Mouse (Mus musculus) limb, embryonic 15.5 days (tissue): ENCODE measurements around the gene Gm44503. TPM values are rescaled to one million over a fixed set of nuclear protein-coding genes. Genes with fewer than 3 reads are reported as not detected.

Experiments
- ATAC-seq: fragments of 200-750 bp; cut with Nextera tagmentation; 2 replicates; pipeline ENCODE4 v1.8.0; 2017; ENCODE audit warnings: low read depth, moderate TSS enrichment; ENCODE audit not compliant: insufficient number of reproducible peaks, low FRiP score, low TSS enrichment
- H3K27ac ChIP-seq: fragments of 300-500 bp; sonication (generic); 2 replicates; pipeline ENCODE4 v1.5.1; 2015; ENCODE audit warnings: moderate library complexity, mild to moderate bottlenecking, inconsistent platforms
- H3K27me3 ChIP-seq: fragments of 300-500 bp; sonication (generic); 2 replicates; pipeline ENCODE4 v1.6.1; 2015; ENCODE audit warnings: inconsistent platforms
- H3K36me3 ChIP-seq: fragments of 300-500 bp; sonication (generic); 2 replicates; pipeline ENCODE4 v1.6.1; 2015; ENCODE audit warnings: inconsistent platforms
- H3K4me1 ChIP-seq: fragments of 300-500 bp; sonication (generic); 2 replicates; pipeline ENCODE4 v1.6.1; 2015; ENCODE audit warnings: inconsistent platforms
- H3K4me2 ChIP-seq: fragments of 300-500 bp; sonication (generic); 2 replicates; pipeline ENCODE4 v1.6.1; 2015; ENCODE audit warnings: mild to moderate bottlenecking, inconsistent platforms
- H3K4me3 ChIP-seq: fragments of 300-500 bp; sonication (generic); 2 replicates; pipeline ENCODE4 v1.5.1; 2015; ENCODE audit warnings: mild to moderate bottlenecking, inconsistent platforms
- H3K9ac ChIP-seq: fragments of 300-500 bp; sonication (generic); 2 replicates; pipeline ENCODE4 v1.6.1; 2015; ENCODE audit warnings: inconsistent platforms
- H3K9me3 ChIP-seq: fragments of 300-500 bp; sonication (generic); 2 replicates; pipeline ENCODE4 v1.6.1; 2016; ENCODE audit warnings: inconsistent platforms
- WGBS: fragments of 180-500 bp; shearing (Covaris S2); methylation state at CpG from one replicate; pipeline ENCODE4 v1.1.7; 2015; 5-methylcytosine and 5-hydroxymethylcytosine counted together
- polyA plus RNA-seq: library from polyadenylated mRNA; unstranded; fragments of >200 nt; fragmentation: Nextera tagmentation; extraction: Ambion mirVana; gene quantifications from 2 replicates; pipeline ENCODE4 v1.2.1, GENCODE M21; 2015

Gm44503 gene
- polyA plus RNA-seq = not detected in 2 replicates

GRCm38 (mm10) chr9:72958521-72959450, at the start of gene Gm44503, which contains the start of gene Dyx1c1:
TSS of gene Gm44503 (plus strand) at chr9:72958852.
TSS of gene Dyx1c1 (plus strand) at chr9:72958785.
- Histone ChIP-seq H3K9me3 (no peaks in the 10 kb centered on the region), H3K4me3 (peak within 1 kb of the TSS; percentile 66), H3K36me3 (no peaks in the 10 kb centered on the region), H3K27me3 (no peaks in the 10 kb centered on the region), H3K4me2 (peak within 1 kb of the TSS; percentile 79), H3K27ac (peak within 1 kb of the TSS; percentile 54; the same call in 1 of the 2 replicates), H3K4me1 (0 out of 2 replicates have a peak, but pooled peaks cover 8% of the 10 kb centered on the region), H3K9ac (peak within 1 kb of the TSS; percentile 47)
- 1% methylated on average over 43 of the region's 43 CpGs for whole genome bisulfite sequencing
- peak; percentile 72 for ATAC-seq

GRCm38 (mm10) chr9:72911381-72911780, 47.3 kb upstream of the Gm44503 start:
- Histone ChIP-seq H3K9me3 (no peaks in the 10 kb centered on the region), H3K4me3 (no peak overlapping the region), H3K27ac (no peak overlapping the region), H3K4me2 (no peak overlapping the region), H3K9ac (no peak overlapping the region), H3K4me1 (peaks cover 9% of the 10 kb centered on the region), H3K27me3 (no peaks in the 10 kb centered on the region), H3K36me3 (no peaks in the 10 kb centered on the region)
- no peak for ATAC-seq
- WGBS = 83% methylated on average over 2 of the region's 2 CpGs

- Histone ChIP-seq H3K36me3 (no peaks in the 10 kb centered on the region), H3K27me3 (no peaks in the 10 kb centered on the region), H3K4me3 (no peak overlapping the region), H3K4me2 (no peak overlapping the region), H3K27ac (no peak overlapping the region), H3K4me1 (no peaks in the 10 kb centered on the region), H3K9me3 (no peaks in the 10 kb centered on the region), H3K9ac (no peak overlapping the region)
- WGBS = 62% methylated on average over 6 of the region's 6 CpGs
- ATAC-seq = no peak
These were observed 45.1 kb upstream of the Gm44503 start for GRCm38 (mm10) chr9:72913551-72913950.

- Histone ChIP-seq H3K36me3 (no peaks in the 10 kb centered on the region), H3K9me3 (no peaks in the 10 kb centered on the region), H3K4me3 (no peak overlapping the region), H3K27me3 (no peaks in the 10 kb centered on the region), H3K27ac (no peak overlapping the region), H3K9ac (no peak overlapping the region), H3K4me2 (no peak overlapping the region), H3K4me1 (no peaks in the 10 kb centered on the region)
- ATAC-seq = no peak
- 70% methylated on average over 7 of the region's 7 CpGs for WGBS
These were observed 42.9 kb upstream of the Gm44503 start for GRCm38 (mm10) chr9:72915728-72916127.

GRCm38 (mm10) chr9:72923068-72923467, 35.6 kb upstream of the Gm44503 start:
- H3K27me3 ChIP-seq = no peaks in the 10 kb centered on the region
- no peak for ATAC-seq
- H3K9me3 ChIP-seq = no peaks in the 10 kb centered on the region
- WGBS = 87% methylated on average over 3 of the region's 3 CpGs
- H3K4me2 ChIP-seq = no peak overlapping the region
- no peak overlapping the region for H3K4me3 ChIP-seq
- H3K36me3 ChIP-seq = no peaks in the 10 kb centered on the region
- H3K4me1 ChIP-seq = peaks cover 10% of the 10 kb centered on the region
- H3K27ac ChIP-seq = no peak overlapping the region
- H3K9ac ChIP-seq = no peak overlapping the region

- peak within 1 kb of the TSS; percentile 79 for H3K4me3 ChIP-seq
- WGBS = under 1% methylated on average over 105 of the region's 108 CpGs
- ATAC-seq = peak; percentile 82
These were observed 33.4 kb upstream of the Gm44503 start, which contains the start of gene Pygo1 for GRCm38 (mm10) chr9:72925021-72925934. TSS of gene Pygo1 (plus strand) at chr9:72925645.

GRCm38 (mm10) chr9:72925935-72926258, 32.8 kb upstream of the Gm44503 start:
- peak overlapping the region; percentile 79 for H3K4me3 ChIP-seq
- peak overlapping the region; percentile 90 for H3K9ac ChIP-seq
- peak; percentile 30; the same call in 1 of the 2 replicates for ATAC-seq
- no peaks in the 10 kb centered on the region for H3K36me3 ChIP-seq
- 1% methylated on average over 20 of the region's 20 CpGs for WGBS
- no peaks in the 10 kb centered on the region for H3K9me3 ChIP-seq
- H3K4me1 ChIP-seq = peaks cover 10% of the 10 kb centered on the region
- H3K27me3 ChIP-seq = no peaks in the 10 kb centered on the region
- H3K27ac ChIP-seq = peak overlapping the region; percentile 94
- H3K4me2 ChIP-seq = peak overlapping the region; percentile 87

More at GRCm38 (mm10) chr9:72925021-72925934, 33.4 kb upstream of the Gm44503 start, which contains the start of gene Pygo1:
- no peaks in the 10 kb centered on the region for H3K36me3 ChIP-seq
- H3K27ac ChIP-seq = peak within 1 kb of the TSS; percentile 94
- H3K4me1 ChIP-seq = peaks cover 10% of the 10 kb centered on the region
- H3K4me2 ChIP-seq = peak within 1 kb of the TSS; percentile 87
- H3K9me3 ChIP-seq = no peaks in the 10 kb centered on the region
- H3K27me3 ChIP-seq = no peaks in the 10 kb centered on the region
- peak within 1 kb of the TSS; percentile 90 for H3K9ac ChIP-seq

- no peak overlapping the region for H3K27ac ChIP-seq
- ATAC-seq = no peak
- 75% methylated on average over 13 of the region's 13 CpGs for WGBS
These were observed 27.4 kb upstream of the Gm44503 start for GRCm38 (mm10) chr9:72931166-72931790.

GRCm38 (mm10) chr9:72935309-72935708, 23.3 kb upstream of the Gm44503 start:
- WGBS = 86% methylated on average over 4 of the region's 4 CpGs
- no peak overlapping the region for H3K27ac ChIP-seq
- H3K27me3 ChIP-seq = no peaks in the 10 kb centered on the region
- H3K9me3 ChIP-seq = no peaks in the 10 kb centered on the region
- H3K36me3 ChIP-seq = peaks cover 19% of the 10 kb centered on the region; the same call in 1 of the 2 replicates
- H3K4me3 ChIP-seq = no peak overlapping the region
- no peak for ATAC-seq
- no peak overlapping the region for H3K4me2 ChIP-seq
- no peak overlapping the region for H3K9ac ChIP-seq
- no peaks in the 10 kb centered on the region for H3K4me1 ChIP-seq

More at GRCm38 (mm10) chr9:72931166-72931790, 27.4 kb upstream of the Gm44503 start:
- H3K27me3 ChIP-seq = no peaks in the 10 kb centered on the region
- no peak overlapping the region for H3K4me2 ChIP-seq
- H3K9ac ChIP-seq = no peak overlapping the region
- H3K4me3 ChIP-seq = no peak overlapping the region
- peaks cover 7% of the 10 kb centered on the region for H3K4me1 ChIP-seq
- no peaks in the 10 kb centered on the region for H3K9me3 ChIP-seq
- peaks cover 18% of the 10 kb centered on the region; the same call in 1 of the 2 replicates for H3K36me3 ChIP-seq

GRCm38 (mm10) chr9:72936301-72936700, 22.4 kb upstream of the Gm44503 start:
- Histone ChIP-seq H3K4me1 (no peaks in the 10 kb centered on the region), H3K4me2 (no peak overlapping the region), H3K9ac (no peak overlapping the region), H3K36me3 (peaks cover 19% of the 10 kb centered on the region; the same call in 1 of the 2 replicates), H3K27me3 (no peaks in the 10 kb centered on the region), H3K4me3 (no peak overlapping the region), H3K27ac (no peak overlapping the region), H3K9me3 (no peaks in the 10 kb centered on the region)
- ATAC-seq = no peak
- WGBS = 71% methylated on average over 2 of the region's 2 CpGs

- H3K27ac ChIP-seq = no peak overlapping the region
- no peak for ATAC-seq
- peaks cover 46% of the 10 kb centered on the region for H3K36me3 ChIP-seq
- no peaks in the 10 kb centered on the region for H3K27me3 ChIP-seq
- H3K9me3 ChIP-seq = no peaks in the 10 kb centered on the region
- no peak overlapping the region for H3K9ac ChIP-seq
- 64% methylated on average over 3 of the region's 3 CpGs for WGBS
- no peak overlapping the region for H3K4me3 ChIP-seq
- H3K4me2 ChIP-seq = no peak overlapping the region
- no peaks in the 10 kb centered on the region for H3K4me1 ChIP-seq
These were observed 15.2 kb upstream of the Gm44503 start for GRCm38 (mm10) chr9:72943424-72943823.
